Mouse (Mus musculus) midbrain, embryonic 14.5 days (tissue): ENCODE measurements around the gene Mrps26. TPM values are rescaled to one million over a fixed set of nuclear protein-coding genes. Genes with fewer than 3 reads are reported as not detected.
"Not testable (repeated sequence)": the region's sequence is repeated elsewhere in the genome, so short reads cannot be mapped to it uniquely, and the experiment has no call there.

ENCODE experiments used
- ATAC-seq: fragments of 200-750 bp; cut with Nextera tagmentation; 2 replicates; pipeline ENCODE4 v1.8.0; 2017; ENCODE audit warnings: moderate number of reproducible peaks, moderate library complexity; ENCODE audit not compliant: low FRiP score, low TSS enrichment
- DNase-seq: peaks from one replicate; pipeline ENCODE4 v3.0.0-alpha.2; 2015
- H3K27ac ChIP-seq: fragments of 300-500 bp; sonication (generic); replicated peaks from 2 replicates; pipeline ENCODE4 v1.5.1; 2014; ENCODE audit warnings: mild to moderate bottlenecking, low read depth, low read length, moderate library complexity
- H3K27me3 ChIP-seq: fragments of 300-500 bp; sonication (generic); 2 replicates; pipeline ENCODE4 v1.6.1; 2014; ENCODE audit warnings: low read length, control low read depth, mixed read lengths; ENCODE audit not compliant: control insufficient read depth, insufficient read depth
- H3K36me3 ChIP-seq: fragments of 300-500 bp; sonication (generic); 2 replicates; pipeline ENCODE4 v1.6.1; 2014; ENCODE audit warnings: low read length, control low read depth; ENCODE audit not compliant: control insufficient read depth, insufficient read depth
- H3K4me1 ChIP-seq: fragments of 300-500 bp; sonication (generic); 2 replicates; pipeline ENCODE4 v1.6.1; 2014; ENCODE audit warnings: mild to moderate bottlenecking, antibody characterized with exemption, low read length, control low read depth; ENCODE audit not compliant: control insufficient read depth, insufficient read depth
- H3K4me2 ChIP-seq: fragments of 300-500 bp; sonication (generic); 2 replicates; pipeline ENCODE4 v1.6.1; 2014; ENCODE audit warnings: mild to moderate bottlenecking, low read length, moderate library complexity
- H3K4me3 ChIP-seq: fragments of 300-500 bp; sonication (generic); replicated peaks from 2 replicates; pipeline ENCODE4 v1.5.1; 2014; ENCODE audit warnings: low read depth, low read length
- H3K9ac ChIP-seq: fragments of 300-500 bp; sonication (generic); replicated peaks from 2 replicates; pipeline ENCODE4 v1.6.1; 2014; ENCODE audit warnings: mild to moderate bottlenecking, low read length, moderate library complexity
- H3K9me3 ChIP-seq: fragments of 300-500 bp; sonication (generic); 2 replicates; pipeline ENCODE4 v1.6.1; 2016; ENCODE audit warnings: low read length, control low read depth, mixed read lengths; ENCODE audit not compliant: control insufficient read depth
- WGBS: fragments of 180-500 bp; shearing (Covaris S2); extraction: QIAGEN DNeasy Blood & Tissue Kit; methylation state at CpG from one replicate; pipeline ENCODE4 v1.1.7; 2014; 5-methylcytosine and 5-hydroxymethylcytosine counted together
- polyA plus RNA-seq: library from polyadenylated mRNA; unstranded; fragments of >200 nt; fragmentation: Nextera tagmentation; extraction: Ambion mirVana; gene quantifications from 2 replicates; pipeline ENCODE4 v1.2.1, GENCODE M21; 2014

Gene Mrps26
- polyA plus RNA-seq, 1 experiment from 2014 or later = 98.4 TPM

GRCm38 (mm10) chr2:130564063-130564462, 521 bp downstream of the Mrps26 start:
- Histone ChIP-seq H3K4me3 (peak overlapping the region; percentile 88), H3K27me3 (no peaks in the 10 kb centered on the region), H3K4me1 (peaks cover 12% of the 10 kb centered on the region), H3K9me3 (no peaks in the 10 kb centered on the region), H3K9ac (peak overlapping the region; percentile 93), H3K36me3 (peaks cover 24% of the 10 kb centered on the region), H3K4me2 (peak overlapping the region; percentile 85), H3K27ac (peak overlapping the region; percentile 55; the same call in 1 of the 2 replicates)
- WGBS = under 1% methylated on average over 23 of the region's 23 CpGs
- peak; percentile 44 for ATAC-seq
- peak; percentile 28 for DNase-seq

DNA sequence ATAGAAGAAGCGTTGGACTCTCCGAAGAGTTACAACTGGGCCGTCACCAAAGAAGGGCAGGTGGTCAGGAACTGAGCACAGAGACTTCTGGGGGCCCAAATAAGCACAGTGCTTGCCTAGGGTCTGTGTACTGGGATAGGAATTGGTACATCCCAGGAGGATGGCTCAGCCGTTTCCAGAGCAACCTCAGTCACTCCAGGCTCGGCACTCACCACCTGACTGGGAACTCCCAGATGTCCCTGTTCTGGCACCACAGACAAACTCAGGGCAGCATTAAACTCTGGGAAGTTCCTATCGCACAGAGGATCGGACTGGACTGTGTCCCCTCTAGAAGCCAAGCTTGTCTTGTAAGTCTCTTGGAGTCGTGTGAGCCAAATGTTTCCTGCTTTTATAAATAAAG, 1.4 kb downstream of the Mrps26 start:
- Histone ChIP-seq H3K9ac (0 out of 2 replicates have a peak overlapping the region, but pooled peaks have one; percentile 93), H3K27me3 (no peaks in the 10 kb centered on the region), H3K4me2 (peak overlapping the region; percentile 85; the same call in 1 of the 2 replicates), H3K36me3 (peaks cover 24% of the 10 kb centered on the region), H3K4me1 (peaks cover 12% of the 10 kb centered on the region), H3K4me3 (peak overlapping the region; percentile 88), H3K9me3 (no peaks in the 10 kb centered on the region), H3K27ac (no peak overlapping the region)
- DNase-seq (no peak), ATAC-seq (no peak)
- WGBS = 79% methylated on average over 8 of the region's 8 CpGs

- peaks cover 24% of the 10 kb centered on the region for H3K36me3 ChIP-seq
- no peak for DNase-seq
- H3K27me3 ChIP-seq = no peaks in the 10 kb centered on the region
- H3K4me2 ChIP-seq = no peak overlapping the region
- ATAC-seq = no peak
- WGBS = 80% methylated on average over 4 of the region's 4 CpGs
- H3K9ac ChIP-seq = no peak overlapping the region
- H3K27ac ChIP-seq = no peak overlapping the region
- H3K4me1 ChIP-seq = peaks cover 9% of the 10 kb centered on the region
- H3K9me3 ChIP-seq = no peaks in the 10 kb centered on the region
- no peak overlapping the region for H3K4me3 ChIP-seq
These were observed 5.4 kb downstream of the Mrps26 start for GRCm38 (mm10) chr2:130568921-130569320.

- ATAC-seq (no peak), DNase-seq (no peak)
- peaks cover 23% of the 10 kb centered on the region for H3K36me3 ChIP-seq
- H3K9me3 ChIP-seq = no peaks in the 10 kb centered on the region
- no peak overlapping the region for H3K4me2 ChIP-seq
- H3K27ac ChIP-seq = no peak overlapping the region
- H3K4me1 ChIP-seq = peaks cover 2% of the 10 kb centered on the region; the same call in 1 of the 2 replicates
- H3K27me3 ChIP-seq = no peaks in the 10 kb centered on the region; the same call in 1 of the 2 replicates
- no peak overlapping the region for H3K4me3 ChIP-seq
- H3K9ac ChIP-seq = no peak overlapping the region
These were observed 6.4 kb downstream of the Mrps26 start for GRCm38 (mm10) chr2:130569926-130570325.

DNA sequence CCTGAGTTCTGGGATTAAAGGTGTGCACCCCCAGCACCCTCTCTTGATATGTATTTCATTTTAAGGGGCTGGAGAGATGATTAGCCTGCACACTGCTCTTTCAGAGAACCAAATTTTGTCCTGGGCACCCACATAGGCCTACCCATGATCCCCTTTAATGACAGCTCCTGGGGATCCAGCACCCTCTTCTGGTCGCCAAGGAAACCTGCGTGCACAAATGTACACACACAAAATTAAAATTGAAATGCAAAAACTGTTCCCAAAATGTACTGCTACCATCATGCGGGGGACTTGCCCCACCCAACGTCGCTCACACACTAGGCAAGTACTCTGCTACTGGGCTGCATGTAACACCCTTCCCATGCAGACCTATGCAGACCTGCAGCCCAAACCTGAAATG, 11.4 kb downstream of the Mrps26 start:
- no peaks in the 10 kb centered on the region for H3K36me3 ChIP-seq
- H3K9ac ChIP-seq = no peak overlapping the region
- no peaks in the 10 kb centered on the region for H3K9me3 ChIP-seq
- H3K4me3 ChIP-seq = no peak overlapping the region
- no peak overlapping the region for H3K27ac ChIP-seq
- peaks cover 50% of the 10 kb centered on the region for H3K27me3 ChIP-seq
- 86% methylated on average over 5 of the region's 5 CpGs for WGBS
- DNase-seq = no peak
- no peak for ATAC-seq
- H3K4me2 ChIP-seq = no peak overlapping the region
- H3K4me1 ChIP-seq = peaks cover 6% of the 10 kb centered on the region; the same call in 1 of the 2 replicates

DNA sequence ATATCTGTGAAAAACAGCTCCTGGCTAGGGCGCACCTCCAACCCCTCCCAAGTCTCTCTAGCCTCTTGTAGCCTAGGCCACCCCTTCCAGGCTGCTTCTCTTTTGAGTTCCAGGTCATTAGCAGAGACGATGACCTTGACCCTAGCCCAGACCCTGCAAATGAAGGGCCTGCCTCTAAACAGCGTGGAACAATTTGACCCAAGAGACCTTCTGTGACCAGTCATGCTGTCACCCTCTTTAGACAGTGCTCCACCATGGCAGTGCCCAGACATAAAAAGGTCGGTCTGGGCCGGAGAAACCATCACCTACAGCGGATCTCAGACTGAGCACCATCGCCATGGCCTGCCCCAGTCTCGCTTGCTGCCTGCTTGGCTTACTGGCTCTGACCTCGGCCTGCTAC, 12.3 kb downstream of the Mrps26 start, which contains the start of gene Oxt:
Gene Oxt (plus strand): TSS at position 301 of the 400 bp plus-strand sequence.
- H3K4me1 ChIP-seq = peaks cover 10% of the 10 kb centered on the region; the same call in 1 of the 2 replicates
- no peak for DNase-seq
- no peaks in the 10 kb centered on the region for H3K36me3 ChIP-seq
- peak within 1 kb of the TSS; percentile 44 for H3K4me2 ChIP-seq
- peaks cover 59% of the 10 kb centered on the region for H3K27me3 ChIP-seq
- H3K4me3 ChIP-seq = peak within 1 kb of the TSS; percentile 21
- 44% methylated on average over 9 of the region's 9 CpGs for WGBS
- H3K27ac ChIP-seq = no peak within 1 kb of the TSS
- ATAC-seq = no peak
- H3K9ac ChIP-seq = peak within 1 kb of the TSS; percentile 12; the same call in 1 of the 2 replicates
- H3K9me3 ChIP-seq = no peaks in the 10 kb centered on the region

- not testable (repeated sequence) for H3K9me3 ChIP-seq, ATAC-seq, H3K27ac ChIP-seq, H3K36me3 ChIP-seq
- H3K9ac ChIP-seq = peak overlapping the region; percentile 12; the same call in 1 of the 2 replicates
- peaks cover 10% of the 10 kb centered on the region; the same call in 1 of the 2 replicates for H3K4me1 ChIP-seq
- peaks cover 66% of the 10 kb centered on the region for H3K27me3 ChIP-seq
- H3K4me2 ChIP-seq = peak overlapping the region; percentile 44
- WGBS = 2% methylated on average over 32 of the region's 32 CpGs
- peak; percentile 9 for DNase-seq
- peak overlapping the region; percentile 21 for H3K4me3 ChIP-seq
These were observed 13.0 kb downstream of the Mrps26 start for GRCm38 (mm10) chr2:130576564-130576963.

GRCm38 (mm10) chr2:130577021-130577420, 13.5 kb downstream of the Mrps26 start:
- WGBS = 3% methylated on average over 9 of the region's 9 CpGs
- ATAC-seq (no peak), DNase-seq (no peak)
- Histone ChIP-seq H3K4me3 (0 out of 2 replicates have a peak overlapping the region, but pooled peaks have one; percentile 3), H3K9me3 (no peaks in the 10 kb centered on the region), H3K4me1 (peaks cover 10% of the 10 kb centered on the region; the same call in 1 of the 2 replicates), H3K27ac (no peak overlapping the region), H3K27me3 (peaks cover 71% of the 10 kb centered on the region), H3K4me2 (peak overlapping the region; percentile 44; the same call in 1 of the 2 replicates), H3K9ac (no peak overlapping the region), H3K36me3 (no peaks in the 10 kb centered on the region)

GRCm38 (mm10) chr2:130577632-130578031, 14.1 kb downstream of the Mrps26 start:
- Histone ChIP-seq H3K27ac (no peak overlapping the region), H3K4me3 (no peak overlapping the region), H3K27me3 (peaks cover 77% of the 10 kb centered on the region), H3K9ac (no peak overlapping the region), H3K4me2 (no peak overlapping the region), H3K36me3 (no peaks in the 10 kb centered on the region), H3K9me3 (no peaks in the 10 kb centered on the region), H3K4me1 (peaks cover 10% of the 10 kb centered on the region; the same call in 1 of the 2 replicates)
- DNase-seq (peak; percentile 26), ATAC-seq (no peak)
- WGBS = 3% methylated on average over 12 of the region's 12 CpGs
